Mouse (Mus musculus) ES-E14 (cell line): ENCODE measurements around the gene Gm16181.

Source experiments
- CHD2 ChIP-seq: IDR thresholded peaks from 2 replicates; pipeline ENCODE4 v1.6.1; 2014; ENCODE audit warnings: mild to moderate bottlenecking, low read depth, low read length, inconsistent platforms
- HCFC1 ChIP-seq: IDR thresholded peaks from 2 replicates; pipeline ENCODE4 v1.6.1; 2012; ENCODE audit warnings: low read length, inconsistent platforms, borderline replicate concordance; ENCODE audit not compliant: insufficient read depth
- MAFK ChIP-seq: IDR thresholded peaks from 2 replicates; pipeline ENCODE4 v1.6.1; 2014; ENCODE audit warnings: mild to moderate bottlenecking, low read depth, low read length, inconsistent platforms; ENCODE audit not compliant: insufficient read depth
- ZC3H11A ChIP-seq: IDR thresholded peaks from 2 replicates; pipeline ENCODE4 v1.6.1; 2012; ENCODE audit warnings: low read depth, mild to moderate bottlenecking, inconsistent platforms, low read length, borderline replicate concordance
- ZNF384 ChIP-seq: IDR thresholded peaks from 2 replicates; pipeline ENCODE4 v1.6.1; 2012; ENCODE audit warnings: low read depth, low read length, inconsistent platforms

GRCm38 (mm10) chr17:35200398-35200797 is 20.2 kb upstream of the Gm16181 start:
- TF ChIP-seq ZNF384 (no peak), MAFK (no peak), ZC3H11A (no peak), HCFC1 (no peak), CHD2 (no peak)
